In the genomic region with DNA sequence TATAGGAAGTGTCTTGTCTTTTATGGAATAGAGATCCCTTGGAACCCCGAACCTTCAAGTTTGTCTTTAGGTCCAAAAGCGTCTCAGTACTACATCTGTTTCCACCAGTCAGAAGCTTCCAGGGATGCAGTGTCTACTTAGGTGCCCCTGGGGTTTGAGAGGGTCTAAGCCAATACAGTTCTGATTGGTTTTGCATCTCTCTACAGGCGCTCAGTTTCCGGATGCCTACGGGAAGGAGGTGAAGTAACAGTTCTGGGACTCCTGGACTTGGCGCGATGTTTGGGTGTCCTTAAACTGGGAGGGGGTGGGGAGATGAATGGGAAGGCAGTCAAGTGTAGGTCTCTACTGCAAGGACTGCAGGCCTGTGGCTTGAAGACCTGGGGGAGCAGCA, we compare ENCODE assay signal across 1 mouse cellular context.
TF ChIP-seq lines count a peak whose summit lies in the region.

No protein-coding gene starts in this region.

TF ChIP-seq in MEL, 35 proteins besides CTCF, POLR2A, EP300 and RAD21:
- TF ChIP-seq JUND (IDR thresholded peaks at IDR 0.05; ENCODE audit: low read depth, low read length) (no peak), POLR2AphosphoS5 (IDR thresholded peaks at IDR 0.05; ENCODE audit: borderline replicate concordance, low read depth, low read length) (no peak), USF2 (IDR thresholded peaks at IDR 0.05; ENCODE audit: borderline replicate concordance in 1 of 2, insufficient read depth in 1 of 2, low read depth in 1 of 2, low read length in 2 of 2) (no peak), MAFK (IDR thresholded peaks at IDR 0.05; ENCODE audit: borderline replicate concordance, low read depth, low read length) (no peak), MAZ (IDR thresholded peaks at IDR 0.05; ENCODE audit: low read depth, low read length) (0 out of 2 replicates have a peak, but pooled peaks have one; percentile 7)
TF ChIP-seq in MEL: peak in this region for 1.
